Mouse (Mus musculus) T-helper 1 cell (primary cell): ENCODE results near the gene Mpp6.

Experiments used
- in situ Hi-C: fragments of 300-600 bp; cut with MboI, MseI; formaldehyde crosslinking; loops from one replicate; pipeline ENCODE4 v1.15.1; 2025; ENCODE audit warnings: high pct_unique_total_duplicates

Mpp6 gene

DNA sequence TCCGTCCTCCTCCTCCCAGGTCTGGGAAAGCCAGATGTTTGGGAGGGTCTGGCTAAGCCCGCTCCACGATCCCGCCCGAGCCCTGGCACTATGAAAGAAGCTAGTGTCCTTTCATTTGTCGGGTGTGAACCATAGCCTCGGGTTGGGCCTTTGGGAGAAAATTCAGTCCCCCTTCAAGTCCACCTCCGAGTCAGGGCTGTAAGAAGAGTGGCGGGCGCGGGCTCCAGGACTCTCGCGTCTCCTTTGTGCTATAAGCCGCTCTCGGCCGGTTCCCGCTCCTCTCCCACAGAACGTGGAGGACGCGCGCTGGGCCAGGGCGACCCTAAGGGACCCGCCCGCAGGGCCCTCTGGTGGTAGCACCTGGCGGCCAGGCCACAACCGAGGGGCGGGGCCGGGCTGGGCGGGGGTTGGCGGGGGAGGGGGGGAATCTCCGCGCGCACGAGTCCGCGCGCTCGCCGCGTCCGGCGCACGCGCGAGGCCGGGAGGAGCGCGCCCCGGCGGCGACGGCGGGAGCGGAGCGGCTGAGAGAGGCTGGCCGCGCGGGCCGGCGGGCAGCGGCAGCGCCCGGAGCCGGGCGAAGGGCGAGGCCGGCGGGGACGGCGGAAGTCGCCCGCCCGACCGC, at the start of gene Mpp6:
TSS of gene Mpp6 (plus strand) at position 485 of the 622 bp plus-strand sequence.
- in situ Hi-C loops, result no loop called here

DNA sequence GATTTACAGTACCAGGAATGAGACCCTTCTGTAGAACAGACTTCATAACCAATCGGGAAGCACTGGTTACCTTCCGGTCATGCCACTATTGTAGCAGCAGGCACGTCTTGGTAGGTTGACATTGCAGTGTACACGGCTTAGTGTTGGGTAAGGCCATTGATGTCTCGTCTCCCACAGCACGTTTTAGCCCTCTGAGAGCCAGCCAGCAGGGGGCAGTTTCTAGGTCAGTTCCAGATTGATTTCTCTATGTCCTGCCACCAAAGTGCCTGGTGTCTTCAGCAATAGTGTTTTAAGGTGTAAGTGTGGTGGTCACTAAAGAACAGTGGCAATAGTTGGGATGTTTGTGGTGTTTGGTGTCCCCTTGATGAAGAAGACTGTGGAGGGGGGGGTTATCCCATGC, 43.9 kb upstream of the Mpp6 start:
- in situ Hi-C loops, result no loop called here

- in situ Hi-C loops, result no loop called here
Measured at GRCm38 (mm10) chr6:50068490-50068889, 41.6 kb upstream of the Mpp6 start.

GRCm38 (mm10) chr6:50075248-50075647, 34.8 kb upstream of the Mpp6 start:
- in situ Hi-C loops, result loop anchor here (25.0 kb wide), 1 partner anchor 912 kb away; no protein-coding TSS in a partner anchor

DNA sequence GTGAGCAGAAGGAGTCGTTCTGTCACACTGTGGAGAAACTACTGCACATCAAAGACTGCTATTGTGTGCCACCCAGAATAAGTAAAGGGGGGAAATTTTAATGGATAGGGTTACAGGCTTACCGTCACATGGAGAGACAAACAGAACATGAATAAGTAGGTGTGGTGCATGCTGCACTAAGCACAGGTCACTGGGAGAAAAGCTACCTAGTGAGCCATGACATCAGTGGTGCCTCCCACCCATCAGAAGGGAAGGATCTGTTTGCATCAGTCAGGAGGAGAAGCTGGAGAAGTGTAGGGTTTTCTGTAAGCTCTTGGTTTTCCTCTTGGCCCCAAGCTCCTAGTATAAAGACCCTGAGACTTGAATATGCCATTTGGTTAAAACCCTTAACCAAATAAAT, 33.6 kb upstream of the Mpp6 start:
- in situ Hi-C loops, result loop anchor here (25.0 kb wide), 1 partner anchor 911 kb away; no protein-coding TSS in a partner anchor

DNA sequence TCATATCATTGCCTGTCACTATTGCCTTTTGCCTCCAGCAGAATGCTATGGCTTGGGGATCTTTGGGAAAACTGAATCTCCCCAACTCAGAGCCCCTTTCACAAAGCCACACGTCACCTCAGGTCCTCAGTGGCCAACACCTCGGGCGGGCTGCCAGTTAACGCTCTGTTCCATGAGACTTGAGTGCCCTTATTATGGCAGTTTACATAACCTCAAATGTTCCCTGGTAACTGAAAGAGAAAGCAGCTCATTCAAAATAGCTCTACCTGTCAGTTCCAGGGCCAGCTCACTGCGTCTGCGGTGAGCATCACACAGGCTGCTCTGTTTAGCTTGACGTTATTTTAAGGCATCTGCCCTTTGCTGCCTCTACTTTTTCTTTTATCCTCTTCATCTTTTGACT, 29.6 kb upstream of the Mpp6 start:
- in situ Hi-C loops, result loop anchor here (25.0 kb wide), 1 partner anchor 907 kb away; no protein-coding TSS in a partner anchor

- in situ Hi-C loops, result loop anchor here (25.0 kb wide), 1 partner anchor 902 kb away; no protein-coding TSS in a partner anchor
Measured at GRCm38 (mm10) chr6:50085206-50085605, 24.8 kb upstream of the Mpp6 start.

GRCm38 (mm10) chr6:50089333-50089732, 20.7 kb upstream of the Mpp6 start:
- in situ Hi-C loops, result loop anchor here (25.0 kb wide), 1 partner anchor 898 kb away; no protein-coding TSS in a partner anchor

- in situ Hi-C loops, result loop anchor here (5.0 to 25.0 kb wide), 2 partner anchors 158 to 897 kb away; no protein-coding TSS in a partner anchor
Measured at GRCm38 (mm10) chr6:50090221-50090620, 19.8 kb upstream of the Mpp6 start.

- in situ Hi-C loops, result loop anchor here (5.0 to 25.0 kb wide), 2 partner anchors 159 to 896 kb away; no protein-coding TSS in a partner anchor
Measured at GRCm38 (mm10) chr6:50091462-50092154, 18.4 kb upstream of the Mpp6 start.

- in situ Hi-C loops, result no loop called here
Measured at GRCm38 (mm10) chr6:50109201-50109756, 762 bp upstream of the Mpp6 start.

- in situ Hi-C loops, result no loop called here
Measured at GRCm38 (mm10) chr6:50110379-50110941, 419 bp downstream of the Mpp6 start.

- in situ Hi-C loops, result no loop called here
Measured at GRCm38 (mm10) chr6:50111111-50111655, 1.1 kb downstream of the Mpp6 start.

DNA sequence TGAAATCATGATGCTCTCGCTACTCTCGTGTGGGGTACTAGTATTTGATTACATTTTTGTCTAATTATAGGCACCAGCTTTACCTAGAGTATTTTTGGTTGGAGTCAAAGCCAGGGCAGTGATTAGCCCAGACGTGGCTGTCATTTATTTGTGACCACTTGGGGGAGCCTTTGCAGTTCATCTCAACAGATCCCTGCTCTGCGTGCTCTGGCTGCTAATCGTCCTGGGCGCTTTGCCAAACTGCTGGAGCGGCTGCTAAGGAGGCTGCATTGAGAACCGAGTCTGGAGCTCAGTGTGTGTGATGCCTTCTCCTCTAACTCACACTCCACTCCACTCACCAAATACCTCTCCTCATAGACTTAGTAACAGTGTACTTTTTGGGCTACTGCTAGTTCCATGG, 2.7 kb downstream of the Mpp6 start:
- in situ Hi-C loops, result no loop called here

DNA sequence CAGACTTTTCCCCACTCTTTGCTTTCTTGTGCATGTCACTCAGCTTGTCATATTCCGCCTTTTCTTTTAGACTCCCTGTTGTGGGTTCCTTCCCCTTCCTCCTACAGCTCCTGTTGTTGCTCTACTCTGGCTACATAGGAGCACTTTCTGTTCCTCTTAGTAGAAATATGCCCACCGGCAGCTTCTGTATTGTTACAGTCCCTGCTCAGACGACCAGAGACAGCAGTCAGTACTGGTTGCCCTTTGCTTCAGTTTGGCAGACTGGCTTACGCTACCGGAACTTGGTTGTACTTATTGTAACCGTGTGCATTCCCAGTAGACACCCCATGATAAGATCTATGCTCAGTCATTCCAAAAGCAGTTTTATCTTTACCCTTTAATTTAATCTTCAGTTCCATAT, 4.2 kb downstream of the Mpp6 start:
- in situ Hi-C loops, result no loop called here

DNA sequence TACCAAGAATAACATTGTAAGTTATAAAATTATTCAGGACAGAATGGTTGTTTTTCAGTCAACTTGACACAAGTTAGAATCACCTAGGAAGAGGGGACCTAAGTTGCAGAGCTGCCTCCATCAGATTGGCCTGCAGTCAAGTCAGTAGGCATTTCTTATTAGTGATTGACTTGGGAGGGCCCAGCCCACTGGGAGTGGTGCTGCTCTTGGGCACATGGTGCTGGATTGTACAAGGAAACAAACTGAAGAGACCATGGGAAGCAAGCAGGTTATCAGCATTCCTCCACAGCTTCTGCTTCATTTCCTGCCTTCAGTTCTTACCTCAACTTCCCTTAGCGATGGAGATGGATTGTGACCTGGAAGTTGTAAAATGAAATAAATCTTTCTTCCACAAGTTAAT, 10.9 kb downstream of the Mpp6 start:
- in situ Hi-C loops, result no loop called here

DNA sequence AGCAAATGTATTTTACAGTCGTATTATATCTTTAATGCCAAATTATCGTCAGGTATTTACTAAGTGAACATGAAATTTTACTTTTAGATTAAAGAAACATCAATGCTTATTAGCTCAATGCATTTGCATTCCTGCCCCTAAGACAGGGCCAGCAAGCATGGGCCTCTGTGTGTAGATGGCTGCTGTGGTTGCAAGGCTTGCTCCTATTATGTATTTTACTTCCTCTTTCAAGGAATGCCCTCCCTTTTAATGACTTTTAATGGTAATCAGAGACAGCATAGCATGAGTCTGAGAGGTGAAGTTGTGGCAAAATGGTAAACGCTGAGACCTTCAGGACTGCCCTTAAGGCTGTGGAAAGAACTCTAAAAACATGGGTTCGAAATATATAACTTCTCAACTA, 12.8 kb downstream of the Mpp6 start:
- in situ Hi-C loops, result no loop called here

GRCm38 (mm10) chr6:50124197-50124596, 14.2 kb downstream of the Mpp6 start:
- in situ Hi-C loops, result no loop called here

DNA sequence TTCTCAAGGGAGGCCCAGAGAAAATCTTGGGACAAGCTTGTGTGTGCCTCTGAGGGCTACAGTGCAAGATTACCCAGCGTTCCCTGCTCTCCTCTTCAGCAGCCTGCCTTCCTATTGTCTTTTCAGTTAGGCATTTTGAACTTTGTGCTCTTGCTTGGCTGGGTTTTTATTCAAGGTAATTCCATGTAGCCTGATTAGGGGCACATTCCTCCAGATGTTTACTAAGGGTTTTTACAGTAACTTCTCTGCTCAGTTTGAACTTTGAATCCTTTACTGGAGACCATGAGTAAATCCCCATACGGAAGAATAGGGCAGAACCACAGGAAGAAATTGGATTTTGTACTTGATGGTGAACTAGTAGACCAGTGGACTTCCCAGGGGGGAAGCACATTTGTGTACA, 16.3 kb downstream of the Mpp6 start:
- in situ Hi-C loops, result no loop called here

DNA sequence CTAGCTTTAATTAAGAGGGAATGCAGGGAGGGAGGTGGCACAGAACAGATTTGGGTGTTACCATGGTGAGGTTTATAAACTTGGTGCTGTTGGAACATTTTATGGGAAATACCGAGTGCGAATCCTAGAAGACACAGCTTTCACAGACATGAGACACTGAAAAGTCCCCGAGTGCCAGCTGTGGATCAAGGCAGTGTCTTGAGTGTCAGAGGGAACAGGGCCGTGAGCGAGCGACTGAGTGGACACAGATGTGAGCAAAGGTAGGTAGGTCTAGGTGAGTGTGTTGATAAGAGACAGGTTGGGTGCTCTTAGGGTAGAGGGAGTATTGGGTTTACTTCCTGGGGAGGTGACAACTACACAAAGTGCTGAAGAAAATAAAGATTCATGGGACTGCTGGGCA, 17.5 kb downstream of the Mpp6 start:
- in situ Hi-C loops, result no loop called here

DNA sequence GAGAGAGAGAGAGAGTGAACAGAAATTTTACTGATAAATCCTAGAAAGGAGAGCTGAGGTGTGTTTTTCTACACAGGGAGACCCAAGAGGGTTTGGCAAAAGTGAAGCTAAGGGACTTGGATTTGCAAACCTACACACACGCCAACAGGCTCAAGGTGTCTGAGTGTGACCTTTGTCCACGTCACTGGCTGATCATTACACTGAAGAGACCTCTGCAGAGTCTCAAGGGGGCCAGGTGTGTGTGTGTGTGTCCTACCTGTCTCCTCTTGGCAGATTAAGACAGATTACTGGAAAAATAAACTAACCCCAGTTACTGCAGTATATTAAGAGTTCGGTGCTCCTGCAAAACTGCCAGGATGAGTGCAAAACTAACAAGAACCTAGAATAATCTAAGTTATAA, 27.6 kb downstream of the Mpp6 start:
- in situ Hi-C loops, result no loop called here

GRCm38 (mm10) chr6:50139526-50139925, 29.5 kb downstream of the Mpp6 start:
- in situ Hi-C loops, result no loop called here
